Mouse (Mus musculus) testis, adult 2 months (tissue): ENCODE results near the gene Ank3.

Experiments
- CTCF ChIP-seq: fragments of 200-500 bp; IDR thresholded peaks from 2 replicates; pipeline ENCODE4 v1.5.1; 2012; ENCODE audit warnings: low read depth, mild to moderate bottlenecking, inconsistent platforms, low read length, moderate library complexity; ENCODE audit not compliant: control insufficient read depth, insufficient read depth, insufficient replicate concordance
- POLR2A ChIP-seq: fragments of 200-500 bp; IDR thresholded peaks from 2 replicates; pipeline ENCODE4 v1.6.1; 2012; ENCODE audit warnings: low read depth, mild to moderate bottlenecking, inconsistent platforms, low read length, moderate library complexity; ENCODE audit not compliant: control insufficient read depth

- TF ChIP-seq CTCF (no peak), POLR2A (no peak)
Measured at GRCm38 (mm10) chr10:69709631-69710030, 311.1 kb downstream of the Ank3 start.
